Mouse (Mus musculus) granulocyte monocyte progenitor cell, adult 5-6 weeks (primary cell): ENCODE measurements around the gene Tmem246. TPM values are rescaled to one million over a fixed set of nuclear protein-coding genes. Genes with fewer than 3 reads are reported as not detected.
"Not testable (repeated sequence)": the region's sequence is repeated elsewhere in the genome, so short reads cannot be mapped to it uniquely, and the experiment has no call there.

Source experiments
- ATAC-seq: replicated peaks from 2 replicates; pipeline ENCODE4 v1.8.0; 2016; ENCODE audit warnings: mild to moderate bottlenecking, moderate TSS enrichment, inconsistent platforms; ENCODE audit not compliant: poor library complexity, severe bottlenecking
- total RNA-seq, 2 experiments: library from RNA; stranded (forward) in 1 of 2; stranded (reverse) in 1 of 2; fragments of 200-712, 200-1000 nt in 1 of 2; fragments of >200 nt in 1 of 2; fragmentation: Nextera tagmentation in 1 of 2; gene quantifications; 2 replicates each; pipeline ENCODE4 v1.2.3; 2014 to 2017

Gene Tmem246
- total RNA-seq (2014; fragmentation: Nextera tagmentation) (not detected in 2 replicates), total RNA-seq (2017) (not detected in 2 replicates)

- peak; percentile 90 for ATAC-seq
Observed at GRCm38 (mm10) chr4:49597183-49598100, at the start of gene Tmem246. Gene Tmem246, minus strand, starts transcription at chr4:49597876.

GRCm38 (mm10) chr4:49639913-49640312 is 42.2 kb upstream of the Tmem246 start:
- ATAC-seq = no peak

DNA sequence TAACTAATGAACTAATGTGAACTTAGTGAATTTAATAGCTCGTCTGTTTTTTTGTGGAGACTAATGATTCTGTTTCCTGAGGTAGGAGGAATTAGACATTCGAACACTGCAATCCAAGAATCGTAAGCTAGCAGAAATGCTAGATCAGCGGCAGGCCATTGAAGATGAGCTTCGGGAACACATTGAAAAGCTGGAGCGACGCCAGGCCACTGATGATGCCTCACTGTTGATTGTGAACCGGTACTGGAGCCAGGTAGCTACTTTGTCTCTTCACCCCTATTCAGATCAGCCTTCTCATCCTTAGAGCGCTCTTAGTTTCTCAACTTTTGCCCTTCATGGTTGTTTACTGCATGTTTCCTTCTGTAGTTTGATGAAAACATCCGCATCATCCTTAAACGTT is 40.1 kb upstream of the Tmem246 start:
- no peak for ATAC-seq

- no peak for ATAC-seq
Observed at GRCm38 (mm10) chr4:49632139-49632481, 34.4 kb upstream of the Tmem246 start.

- ATAC-seq = peak; percentile 94
Observed at GRCm38 (mm10) chr4:49631319-49632138, 33.9 kb upstream of the Tmem246 start, which contains the start of gene Rnf20. Gene Rnf20, plus strand, starts transcription at chr4:49632006.

DNA sequence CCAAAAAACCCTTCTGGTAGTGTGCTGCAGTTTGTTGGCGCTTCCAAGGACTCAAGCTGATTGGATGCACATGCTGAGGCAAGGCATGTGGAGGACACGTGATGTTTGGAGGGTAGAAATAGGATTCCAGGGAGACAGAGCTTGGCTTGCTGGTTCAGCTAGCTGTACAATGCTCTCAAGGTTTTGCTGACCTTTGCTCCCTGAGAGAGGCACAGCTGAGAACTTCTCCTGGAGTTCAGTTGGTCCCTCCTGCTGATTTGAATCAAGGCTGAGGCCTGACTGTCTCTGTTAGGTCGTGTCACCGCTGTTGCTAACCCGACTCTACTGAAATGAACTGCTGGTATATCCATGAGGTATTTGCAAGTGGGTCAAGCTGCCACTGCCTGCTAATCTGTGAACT is 31.3 kb upstream of the Tmem246 start:
- ATAC-seq = no peak

DNA sequence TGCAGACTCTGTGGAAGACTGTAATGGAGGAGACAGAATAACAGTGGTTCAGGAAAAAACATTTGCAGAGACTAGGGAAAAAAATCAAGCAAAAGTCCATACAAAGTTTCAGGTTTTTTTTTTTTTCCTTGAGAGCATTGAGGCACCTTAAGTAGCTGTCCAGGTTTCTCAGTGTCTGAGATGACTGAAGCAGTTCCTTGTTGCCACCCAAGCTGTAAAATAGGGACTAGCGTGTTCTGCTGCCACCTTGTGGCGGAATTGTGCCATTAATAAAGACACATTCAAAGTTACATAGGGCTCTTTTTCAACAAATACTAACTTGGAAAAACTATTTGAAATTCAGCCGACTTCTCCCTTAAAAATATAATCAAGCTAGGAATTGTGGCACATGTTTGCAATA is 29.3 kb upstream of the Tmem246 start:
- ATAC-seq = peak; percentile 67

DNA sequence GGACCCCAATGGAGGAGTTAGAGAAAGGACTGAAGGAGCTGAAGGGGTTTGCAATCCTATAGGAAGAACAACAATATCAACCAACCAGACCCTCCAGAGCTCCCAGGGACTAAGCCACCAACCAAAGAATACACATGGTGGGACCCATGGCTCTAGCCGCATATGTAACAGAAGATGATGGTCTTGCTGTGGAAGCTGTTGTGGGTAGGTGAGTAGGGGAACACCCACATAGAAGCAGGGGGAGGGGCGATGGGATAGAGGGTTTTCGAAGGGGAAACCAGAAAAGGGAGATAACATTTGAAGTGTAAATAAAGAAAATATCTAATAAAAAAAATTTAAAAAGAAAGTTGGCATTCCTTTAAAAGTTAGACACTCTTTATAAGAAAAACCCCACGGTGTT is 27.3 kb upstream of the Tmem246 start:
- ATAC-seq = not testable (repeated sequence)

- ATAC-seq = no peak
Observed at GRCm38 (mm10) chr4:49623916-49624315, 26.2 kb upstream of the Tmem246 start.

DNA sequence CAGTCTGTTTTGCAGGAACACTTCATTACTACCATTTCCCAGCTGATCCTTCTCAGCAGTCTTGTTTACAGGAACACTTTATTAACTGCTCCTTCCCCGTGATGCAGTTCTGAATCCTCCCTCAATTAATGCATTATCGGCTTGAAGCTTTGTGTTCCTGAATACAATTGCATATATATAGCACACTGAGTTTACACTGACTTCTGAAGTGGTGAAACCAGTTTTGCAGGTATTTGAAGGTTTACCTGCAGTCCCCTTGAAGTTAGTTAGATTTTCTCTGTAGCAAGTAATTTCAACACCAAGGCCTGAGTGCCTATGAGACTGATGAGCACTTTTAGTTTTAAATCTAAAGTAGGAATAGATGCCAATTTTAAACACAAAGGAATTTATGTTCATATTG is 24.6 kb upstream of the Tmem246 start:
- ATAC-seq = no peak

- ATAC-seq = peak; percentile 95
Observed at GRCm38 (mm10) chr4:49619861-49620260, 22.2 kb upstream of the Tmem246 start.

GRCm38 (mm10) chr4:49616924-49617323 is 19.2 kb upstream of the Tmem246 start:
- ATAC-seq = peak; percentile 85

DNA sequence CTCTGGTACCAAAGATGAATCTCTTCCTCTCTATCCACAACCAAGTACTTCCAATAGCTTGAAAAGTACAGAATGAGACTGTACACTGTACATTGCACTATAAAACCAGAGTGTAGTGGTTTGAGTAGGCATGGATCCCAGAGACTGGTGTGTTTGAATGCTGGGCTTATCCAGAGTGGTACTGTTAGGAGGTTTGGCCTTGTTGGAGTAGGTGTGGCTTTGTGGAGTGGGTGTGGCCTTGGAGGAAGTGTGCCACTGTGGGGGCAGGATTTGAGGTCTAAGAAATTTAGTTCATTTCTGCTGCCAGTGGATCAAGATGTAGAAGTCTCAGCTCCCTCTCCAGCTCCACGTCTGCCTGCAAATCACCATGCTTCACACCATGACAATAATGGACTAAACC is 7.8 kb upstream of the Tmem246 start:
- ATAC-seq = no peak

- ATAC-seq = no peak
Observed at GRCm38 (mm10) chr4:49604616-49605015, 6.9 kb upstream of the Tmem246 start.

GRCm38 (mm10) chr4:49604016-49604546 is 6.4 kb upstream of the Tmem246 start:
- peak; percentile 12; the same call in 1 of the 2 replicates for ATAC-seq

- no peak for ATAC-seq
Observed at GRCm38 (mm10) chr4:49603161-49603560, 5.5 kb upstream of the Tmem246 start.

GRCm38 (mm10) chr4:49596846-49597182 is 862 bp downstream of the Tmem246 start:
- no peak for ATAC-seq

GRCm38 (mm10) chr4:49590152-49590551 is 7.5 kb downstream of the Tmem246 start:
- no peak for ATAC-seq

GRCm38 (mm10) chr4:49586811-49587210 is 10.9 kb downstream of the Tmem246 start:
- ATAC-seq = no peak

DNA sequence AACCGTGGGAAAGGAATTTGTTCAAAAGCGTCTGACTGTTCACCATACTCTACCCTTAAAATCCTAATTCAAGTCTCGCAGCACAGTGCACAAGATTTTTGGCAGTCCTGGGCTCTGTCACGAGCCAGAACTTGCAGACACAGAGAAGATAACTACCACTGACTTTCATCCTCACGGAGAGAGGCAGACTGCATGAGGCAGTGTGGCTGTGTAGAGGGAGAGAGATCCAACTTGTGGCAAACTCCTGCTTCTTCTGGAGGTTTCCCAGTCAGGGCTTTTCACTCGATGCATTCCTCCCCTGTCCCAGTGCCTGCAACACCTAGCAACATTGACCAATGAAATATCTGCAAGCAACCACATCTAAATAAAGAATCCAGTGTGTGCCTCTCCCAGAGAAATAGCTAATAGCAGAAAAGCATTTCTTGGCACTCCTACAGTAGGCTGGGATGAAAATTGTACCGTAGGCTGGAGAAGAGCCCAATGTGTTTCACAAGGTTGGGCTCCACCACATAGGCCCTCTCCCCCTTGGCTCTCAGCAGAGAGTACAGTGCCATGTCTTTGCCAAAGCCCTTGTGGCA is 12.1 kb downstream of the Tmem246 start:
- no peak for ATAC-seq
